Mouse (Mus musculus): ENCODE data around the gene Arid5b.

The Arid5b gene

GRCm38 (mm10) chr10:68193561-68193960 is 85.0 kb downstream of the Arid5b start:
- no peak for DNase-seq (ENCODE audit: low spot score)

GRCm38 (mm10) chr10:68192824-68193255 is 85.7 kb downstream of the Arid5b start:
- peak; percentile 66 for DNase-seq (ENCODE audit: low spot score)

- peak; percentile 78 for DNase-seq (ENCODE audit: low spot score)
Measured at GRCm38 (mm10) chr10:68191691-68192380, 86.7 kb downstream of the Arid5b start.

GRCm38 (mm10) chr10:68191146-68191545 is 87.4 kb downstream of the Arid5b start:
- DNase-seq (ENCODE audit: low spot score), result no peak

- no peak for DNase-seq (ENCODE audit: low spot score)
Measured at GRCm38 (mm10) chr10:68189847-68190246, 88.7 kb downstream of the Arid5b start.

- no peak for DNase-seq (ENCODE audit: low spot score)
Measured at GRCm38 (mm10) chr10:68183096-68183495, 95.4 kb downstream of the Arid5b start.

- peak; percentile 25 for DNase-seq (ENCODE audit: low spot score)
Measured at GRCm38 (mm10) chr10:68182266-68182665, 96.3 kb downstream of the Arid5b start.

- DNase-seq (ENCODE audit: low spot score), result no peak
Measured at GRCm38 (mm10) chr10:68181156-68181555, 97.4 kb downstream of the Arid5b start.

- no peak for DNase-seq (ENCODE audit: low spot score)
Measured at GRCm38 (mm10) chr10:68180721-68181120, 97.8 kb downstream of the Arid5b start.

GRCm38 (mm10) chr10:68180151-68180550 is 98.4 kb downstream of the Arid5b start:
- DNase-seq (ENCODE audit: low spot score), result no peak

GRCm38 (mm10) chr10:68179741-68180140 is 98.8 kb downstream of the Arid5b start:
- no peak for DNase-seq (ENCODE audit: low spot score)

- peak; percentile 26 for DNase-seq (ENCODE audit: low spot score)
Measured at GRCm38 (mm10) chr10:68179339-68179738, 99.2 kb downstream of the Arid5b start.

- peak; percentile 43 for DNase-seq (ENCODE audit: low spot score)
Measured at GRCm38 (mm10) chr10:68177697-68178485, 100.6 kb downstream of the Arid5b start.

GRCm38 (mm10) chr10:68175811-68176210 is 102.7 kb downstream of the Arid5b start:
- DNase-seq (ENCODE audit: low spot score), result no peak

GRCm38 (mm10) chr10:68173634-68174033 is 104.9 kb downstream of the Arid5b start:
- no peak for DNase-seq (ENCODE audit: low spot score)

- no peak for DNase-seq (ENCODE audit: low spot score)
Measured at GRCm38 (mm10) chr10:68172906-68173305, 105.6 kb downstream of the Arid5b start.

GRCm38 (mm10) chr10:68171974-68172373 is 106.6 kb downstream of the Arid5b start:
- DNase-seq (ENCODE audit: low spot score), result no peak

- peak; percentile 65 for DNase-seq (ENCODE audit: low spot score)
Measured at GRCm38 (mm10) chr10:68168613-68169012, 109.9 kb downstream of the Arid5b start.

GRCm38 (mm10) chr10:68168141-68168540 is 110.4 kb downstream of the Arid5b start:
- no peak for DNase-seq (ENCODE audit: low spot score)

GRCm38 (mm10) chr10:68167118-68167517 is 111.4 kb downstream of the Arid5b start:
- DNase-seq (ENCODE audit: low spot score), result no peak

GRCm38 (mm10) chr10:68166695-68167086 is 111.8 kb downstream of the Arid5b start:
- DNase-seq (ENCODE audit: low spot score), result no peak

GRCm38 (mm10) chr10:68165709-68166694 is 112.5 kb downstream of the Arid5b start:
- peak; percentile 73 for DNase-seq (ENCODE audit: low spot score)
